Mouse (Mus musculus): ENCODE results near the gene Adcy7.

DNA sequence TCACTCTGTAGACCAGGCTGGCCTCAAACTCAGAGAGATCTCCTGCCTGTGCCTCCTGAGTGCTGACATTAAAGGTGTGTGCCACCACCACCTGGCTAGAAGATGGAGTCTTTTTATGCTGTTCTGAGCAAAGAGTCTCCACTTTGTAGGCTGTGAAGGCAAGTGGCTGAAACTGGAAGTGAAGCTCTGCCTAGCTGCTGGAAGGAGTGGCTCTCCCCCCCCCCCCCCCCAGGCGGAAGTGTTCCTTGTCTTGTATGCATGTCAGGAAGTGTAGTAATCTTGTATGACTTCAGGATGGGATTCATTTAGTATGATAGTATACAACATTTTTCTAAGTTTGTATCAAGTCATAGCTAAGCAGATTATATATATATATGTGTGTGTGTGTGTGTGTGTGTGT, 43.4 kb upstream of the Adcy7 start:
- TF ChIP-seq POLR2A (IDR thresholded peaks at IDR 0.05; ENCODE audit: low read depth, low read length) (no peak), CTCF (IDR thresholded peaks at IDR 0.05; ENCODE audit: extremely low read depth, insufficient read length, insufficient replicate concordance, low read depth, low read length) (no peak)
